Mouse (Mus musculus) intestine, embryonic 15.5 days (tissue): ENCODE measurements around the gene Mia. TPM values are rescaled to one million over a fixed set of nuclear protein-coding genes. Genes with fewer than 3 reads are reported as not detected.

ENCODE experiments used
- ATAC-seq: fragments of 200-750 bp; cut with Nextera tagmentation; 2 replicates; pipeline ENCODE4 v1.8.0; 2017; ENCODE audit warnings: moderate TSS enrichment, moderate library complexity
- H3K27ac ChIP-seq: fragments of 300-500 bp; sonication (generic); 2 replicates; pipeline ENCODE4 v1.5.1; 2015; ENCODE audit warnings: mild to moderate bottlenecking, inconsistent platforms
- H3K27me3 ChIP-seq: fragments of 300-500 bp; sonication (generic); replicated peaks from 2 replicates; pipeline ENCODE4 v1.6.1; 2015; ENCODE audit warnings: inconsistent platforms
- H3K36me3 ChIP-seq: fragments of 300-500 bp; sonication (generic); 2 replicates; pipeline ENCODE4 v1.6.1; 2015; ENCODE audit warnings: inconsistent platforms
- H3K4me1 ChIP-seq: fragments of 300-500 bp; sonication (generic); replicated peaks from 2 replicates; pipeline ENCODE4 v1.6.1; 2015; ENCODE audit warnings: inconsistent platforms
- H3K4me2 ChIP-seq: fragments of 300-500 bp; sonication (generic); replicated peaks from 2 replicates; pipeline ENCODE4 v1.6.1; 2015; ENCODE audit warnings: mild to moderate bottlenecking, inconsistent platforms
- H3K4me3 ChIP-seq: fragments of 300-500 bp; sonication (generic); replicated peaks from 2 replicates; pipeline ENCODE4 v1.5.1; 2015; ENCODE audit warnings: inconsistent platforms
- H3K9ac ChIP-seq: fragments of 300-500 bp; sonication (generic); 2 replicates; pipeline ENCODE4 v1.6.1; 2015; ENCODE audit warnings: inconsistent platforms
- H3K9me3 ChIP-seq: fragments of 300-500 bp; sonication (generic); 2 replicates; pipeline ENCODE4 v1.6.1; 2016; ENCODE audit warnings: inconsistent platforms
- WGBS: fragments of 180-500 bp; shearing (Covaris S2); methylation state at CpG from one replicate; pipeline ENCODE4 v1.1.7; 2015; 5-methylcytosine and 5-hydroxymethylcytosine counted together
- microRNA counts: library from miRNA; unstranded; fragments of <30 nt; microRNA quantifications from one replicate; lab custom pipeline; 2016
- polyA plus RNA-seq: library from polyadenylated mRNA; unstranded; fragments of >200 nt; fragmentation: Nextera tagmentation; extraction: Ambion mirVana; gene quantifications from 2 replicates; pipeline ENCODE4 v1.2.1, GENCODE M21; 2015

The Mia gene
- polyA plus RNA-seq, 1 experiment from 2014 or later, result 6.4 TPM

- 0 out of 2 replicates have a peak, but pooled peaks cover 5% of the 10 kb centered on the region for H3K4me1 ChIP-seq
- H3K36me3 ChIP-seq, result no peaks in the 10 kb centered on the region
- no peak overlapping the region for H3K9ac ChIP-seq
- WGBS, result 56% methylated on average over 8 of the region's 8 CpGs
- no peaks in the 10 kb centered on the region for H3K9me3 ChIP-seq
- no peak overlapping the region for H3K27ac ChIP-seq
- H3K4me3 ChIP-seq, result no peak overlapping the region
- ATAC-seq, result no peak
- H3K27me3 ChIP-seq, result no peaks in the 10 kb centered on the region
- H3K4me2 ChIP-seq, result no peak overlapping the region
These were observed 44.5 kb downstream of the Mia start for GRCm38 (mm10) chr7:27136410-27136996.

- Histone ChIP-seq H3K27ac (no peak overlapping the region), H3K9ac (no peak overlapping the region), H3K4me1 (0 out of 2 replicates have a peak, but pooled peaks cover 5% of the 10 kb centered on the region), H3K36me3 (no peaks in the 10 kb centered on the region), H3K27me3 (no peaks in the 10 kb centered on the region), H3K4me2 (no peak overlapping the region), H3K9me3 (no peaks in the 10 kb centered on the region), H3K4me3 (no peak overlapping the region)
- ATAC-seq, result no peak
- WGBS, result 73% methylated on average over 4 of the region's 4 CpGs
These were observed 47.2 kb downstream of the Mia start for GRCm38 (mm10) chr7:27133757-27134156.

DNA sequence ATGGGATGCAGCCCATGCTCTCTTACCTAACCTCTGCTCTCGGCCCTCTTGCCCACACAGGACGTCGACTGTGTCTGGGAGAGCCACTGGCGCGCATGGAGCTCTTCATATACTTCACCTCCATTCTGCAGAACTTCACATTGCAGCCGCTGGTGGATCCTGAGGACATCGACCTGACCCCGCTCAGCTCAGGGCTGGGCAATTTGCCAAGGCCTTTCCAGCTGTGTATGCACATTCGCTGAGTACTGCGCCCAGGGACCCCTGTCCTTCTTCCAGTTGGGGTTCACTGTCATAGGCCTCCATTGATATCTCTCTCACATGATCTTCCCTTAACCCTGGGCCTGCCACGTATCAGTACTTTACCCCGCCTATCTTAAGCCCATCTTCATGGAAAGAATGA, 47.8 kb downstream of the Mia start:
- WGBS, result 40% methylated on average over 12 of the region's 12 CpGs
- no peak overlapping the region for H3K27ac ChIP-seq
- ATAC-seq, result peak; percentile 65

GRCm38 (mm10) chr7:27132588-27132987, 48.4 kb downstream of the Mia start:
- Histone ChIP-seq H3K4me3 (no peak overlapping the region), H3K36me3 (no peaks in the 10 kb centered on the region), H3K9ac (no peak overlapping the region), H3K27me3 (no peaks in the 10 kb centered on the region), H3K27ac (no peak overlapping the region), H3K9me3 (no peaks in the 10 kb centered on the region), H3K4me1 (0 out of 2 replicates have a peak, but pooled peaks cover 5% of the 10 kb centered on the region), H3K4me2 (no peak overlapping the region; the same call in 1 of the 2 replicates)
- 0 out of 2 replicates have a peak, but pooled peaks have one; percentile 2 for ATAC-seq
- WGBS, result 13% methylated on average over 10 of the region's 10 CpGs

More for the DNA sequence above, 47.8 kb downstream of the Mia start:
- H3K4me3 ChIP-seq, result no peak overlapping the region
- no peaks in the 10 kb centered on the region for H3K9me3 ChIP-seq
- H3K36me3 ChIP-seq, result no peaks in the 10 kb centered on the region
- H3K9ac ChIP-seq, result no peak overlapping the region
- H3K27me3 ChIP-seq, result no peaks in the 10 kb centered on the region
- H3K4me1 ChIP-seq, result 0 out of 2 replicates have a peak, but pooled peaks cover 5% of the 10 kb centered on the region
- no peak overlapping the region for H3K4me2 ChIP-seq

DNA sequence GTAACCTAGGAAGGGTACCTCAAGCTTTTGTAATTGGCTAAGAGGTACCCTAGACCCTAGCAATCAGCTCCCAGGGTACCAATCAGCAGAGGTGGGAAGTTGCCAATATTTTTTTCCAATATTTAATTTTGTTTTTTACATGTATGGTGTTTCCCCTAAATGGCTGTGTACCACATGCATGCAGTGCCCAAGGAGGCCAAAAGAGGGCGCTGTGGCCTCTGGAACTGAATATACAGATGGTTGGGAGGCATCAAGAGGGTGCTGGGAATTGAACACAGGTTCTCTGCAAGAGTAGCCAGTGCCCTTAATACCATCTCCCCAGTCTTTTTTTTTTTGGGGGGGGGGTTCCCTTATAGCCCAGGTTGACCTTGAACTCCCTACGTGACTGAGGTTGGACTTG, 49.6 kb downstream of the Mia start:
- no peak overlapping the region for H3K4me3 ChIP-seq
- no peak overlapping the region for H3K27ac ChIP-seq
- H3K9ac ChIP-seq, result no peak overlapping the region
- H3K4me1 ChIP-seq, result 0 out of 2 replicates have a peak, but pooled peaks cover 5% of the 10 kb centered on the region
- WGBS, result 58% methylated on average over 2 of the region's 2 CpGs
- H3K36me3 ChIP-seq, result no peaks in the 10 kb centered on the region
- H3K9me3 ChIP-seq, result no peaks in the 10 kb centered on the region
- ATAC-seq, result no peak
- H3K4me2 ChIP-seq, result no peak overlapping the region
- no peaks in the 10 kb centered on the region for H3K27me3 ChIP-seq

DNA sequence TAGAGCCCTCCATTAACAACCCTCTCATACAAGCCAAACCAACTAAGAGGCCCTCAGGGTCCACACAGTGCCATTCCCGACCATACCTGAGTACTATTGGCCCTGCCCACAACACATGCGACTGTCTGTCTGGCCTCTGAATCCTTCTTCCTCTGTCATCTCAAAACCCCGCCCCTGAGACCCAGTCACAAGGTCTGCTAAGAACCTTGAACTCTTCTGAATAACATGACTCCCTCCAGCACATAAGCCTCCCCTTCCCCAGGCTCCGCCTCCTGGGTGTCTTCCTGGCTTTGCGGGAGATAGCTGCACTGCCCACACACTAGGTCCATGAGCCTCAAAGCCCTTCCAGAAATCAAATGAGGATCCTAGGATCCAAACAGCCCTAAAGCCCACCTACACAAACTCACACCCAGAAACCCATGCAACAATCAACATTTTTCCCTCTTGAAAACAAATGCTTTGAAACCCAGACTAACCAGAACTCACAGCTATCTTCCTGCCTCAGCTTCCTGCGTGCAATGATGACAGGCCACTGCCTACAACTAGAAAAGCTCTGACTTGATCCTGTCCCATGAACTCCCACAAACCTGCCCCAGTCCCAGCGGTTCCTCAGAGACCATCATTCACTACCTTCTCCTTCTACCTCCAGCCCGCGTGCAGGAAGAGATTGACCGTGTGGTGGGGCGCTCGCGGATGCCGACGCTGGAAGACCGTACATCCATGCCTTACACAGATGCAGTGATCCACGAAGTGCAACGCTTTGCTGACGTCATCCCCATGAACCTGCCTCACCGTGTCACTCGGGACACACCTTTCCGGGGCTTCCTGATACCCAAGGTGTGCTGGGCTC, 50.2 kb downstream of the Mia start:
- ATAC-seq, result peak; percentile 18; the same call in 1 of the 2 replicates

DNA sequence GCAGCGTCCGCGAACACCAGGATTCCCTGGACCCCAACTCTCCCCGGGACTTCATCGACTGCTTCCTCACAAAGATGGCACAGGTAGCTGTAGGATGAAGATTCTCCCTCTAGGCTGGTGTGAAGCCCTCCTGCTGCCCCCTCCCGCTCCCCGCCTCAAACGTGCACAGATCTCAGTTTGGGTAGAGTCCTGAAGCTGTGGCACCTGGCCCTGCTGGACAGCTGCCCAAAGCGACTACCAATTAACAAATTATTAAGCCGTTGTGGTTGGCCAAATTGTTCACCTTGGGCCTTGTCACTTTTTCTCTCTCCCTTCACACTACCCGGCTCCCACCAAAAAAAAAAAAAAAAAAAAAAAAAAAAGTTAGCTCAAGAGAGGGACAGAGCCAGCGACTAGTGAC, 51.1 kb downstream of the Mia start:
- WGBS, result 87% methylated on average over 12 of the region's 12 CpGs
- Histone ChIP-seq H3K4me3 (no peak overlapping the region), H3K36me3 (no peaks in the 10 kb centered on the region), H3K4me1 (0 out of 2 replicates have a peak, but pooled peaks cover 5% of the 10 kb centered on the region), H3K9ac (no peak overlapping the region), H3K9me3 (no peaks in the 10 kb centered on the region), H3K4me2 (no peak overlapping the region), H3K27ac (no peak overlapping the region), H3K27me3 (no peaks in the 10 kb centered on the region)
- no peak for ATAC-seq

More for the DNA sequence above, 50.2 kb downstream of the Mia start:
- Histone ChIP-seq H3K27me3 (no peaks in the 10 kb centered on the region), H3K4me1 (0 out of 2 replicates have a peak, but pooled peaks cover 5% of the 10 kb centered on the region), H3K9me3 (no peaks in the 10 kb centered on the region), H3K36me3 (no peaks in the 10 kb centered on the region), H3K27ac (no peak overlapping the region), H3K9ac (no peak overlapping the region), H3K4me3 (no peak overlapping the region), H3K4me2 (no peak overlapping the region)
- WGBS, result 87% methylated on average over 22 of the region's 22 CpGs

MicroRNAs within 50 kb of the gene (microRNA counts, 519-probe panel; counts per million panel counts)
- 97.1 counts per million, percentile 29 among the panel's probes with 10 or more counts for microRNA mmu-miR-1191 (lab: Ali Mortazavi, UCI)

Other genes with a start within 250 kb of the Mia start
- gene Cyp2a22, start 241.8 kb downstream of the Mia start, polyA plus RNA-seq, result not detected in 2 replicates
- not detected in 2 replicates for gene Cyp2a12, start 152.1 kb downstream of the Mia start, polyA plus RNA-seq
- gene Cyp2f2, start 61.2 kb downstream of the Mia start, polyA plus RNA-seq, result 0.09 and 0.13 TPM in 2 replicates
- gene Cyp2t4, start 27.4 kb downstream of the Mia start, polyA plus RNA-seq, result 0.09 and 0.16 TPM in 2 replicates
- gene Egln2, start 14.4 kb downstream of the Mia start, polyA plus RNA-seq, result 68.1 and 73.0 TPM in 2 replicates
- gene Rab4b, start 2.3 kb downstream of the Mia start, polyA plus RNA-seq, result 65.4 and 66.3 TPM in 2 replicates
- gene Gm21983, start 71 bp downstream of the Mia start, polyA plus RNA-seq, result not detected in 2 replicates
- gene BC024978, start 14.6 kb upstream of the Mia start, polyA plus RNA-seq, result 3.0 and 3.2 TPM in 2 replicates
- gene Snrpa, start 15.1 kb upstream of the Mia start, polyA plus RNA-seq, result 223 and 249 TPM in 2 replicates
- 8.8 and 9.4 TPM in 2 replicates for gene Itpkc, start 47.5 kb upstream of the Mia start, polyA plus RNA-seq
- gene Coq8b, start 51.9 kb upstream of the Mia start, polyA plus RNA-seq, result 21.3 and 21.4 TPM in 2 replicates
- 16.2 and 16.5 TPM in 2 replicates for gene Numbl, start 77.3 kb upstream of the Mia start, polyA plus RNA-seq
- gene Ltbp4, start 156.5 kb upstream of the Mia start, polyA plus RNA-seq, result 75.9 and 92.8 TPM in 2 replicates
- 35.0 and 35.5 TPM in 2 replicates for gene Shkbp1, start 174.9 kb upstream of the Mia start, polyA plus RNA-seq
- 1.8 TPM in 1 of 2 replicates, not detected in the other for gene Gm20479, start 176.3 kb upstream of the Mia start, polyA plus RNA-seq